Mouse (Mus musculus): ENCODE measurements around the gene Psmd5.
"Not testable (repeated sequence)": the region's sequence is repeated elsewhere in the genome, so short reads cannot be mapped to it uniquely, and the experiment has no call there.

Psmd5 gene

GRCm38 (mm10) chr2:34827591-34827990 lies 47.2 kb downstream of the Psmd5 start:
- no peak for DNase-seq (ENCODE audit: low spot score in 2 of 2)

DNA sequence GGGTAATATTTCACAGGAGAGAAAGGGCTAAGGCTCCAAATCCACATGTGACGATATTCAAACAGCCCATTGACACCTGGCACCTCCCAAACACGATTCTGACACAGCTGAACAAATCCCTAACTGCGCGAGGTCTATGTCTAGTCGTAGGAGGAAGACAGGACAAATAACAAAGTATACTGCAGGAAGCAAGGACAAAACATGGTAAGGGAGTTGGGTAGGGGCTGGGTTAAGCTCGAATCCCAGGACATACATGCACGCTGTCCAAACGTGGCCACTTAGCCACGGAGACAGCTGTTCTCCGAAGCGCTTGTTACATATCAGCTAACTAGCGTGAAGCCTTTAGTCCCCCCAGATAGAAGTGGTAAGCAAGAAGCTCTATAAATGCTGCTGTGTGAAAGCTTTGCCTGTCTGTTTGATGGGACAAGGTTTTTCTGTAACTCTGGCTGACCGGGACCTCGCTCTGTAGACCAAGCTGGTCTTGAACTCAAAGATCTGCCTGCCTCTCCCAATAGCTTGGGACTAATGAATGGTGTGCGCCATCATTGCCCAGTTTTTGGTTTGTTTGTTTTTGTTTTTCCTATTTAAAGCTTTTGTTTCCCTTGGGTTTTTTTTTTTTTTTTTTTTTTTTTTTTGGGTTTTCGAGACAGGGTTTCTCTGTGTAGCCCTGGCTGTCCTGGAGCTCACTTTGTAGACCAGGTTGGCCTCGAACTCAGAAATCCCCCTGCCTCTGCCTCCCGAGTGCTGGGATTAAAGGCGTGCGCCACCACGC lies 48.1 kb downstream of the Psmd5 start:
- DNase-seq (ENCODE audit: low spot score in 2 of 2) = peak in 1 of 2 experiments; percentile 67

DNA sequence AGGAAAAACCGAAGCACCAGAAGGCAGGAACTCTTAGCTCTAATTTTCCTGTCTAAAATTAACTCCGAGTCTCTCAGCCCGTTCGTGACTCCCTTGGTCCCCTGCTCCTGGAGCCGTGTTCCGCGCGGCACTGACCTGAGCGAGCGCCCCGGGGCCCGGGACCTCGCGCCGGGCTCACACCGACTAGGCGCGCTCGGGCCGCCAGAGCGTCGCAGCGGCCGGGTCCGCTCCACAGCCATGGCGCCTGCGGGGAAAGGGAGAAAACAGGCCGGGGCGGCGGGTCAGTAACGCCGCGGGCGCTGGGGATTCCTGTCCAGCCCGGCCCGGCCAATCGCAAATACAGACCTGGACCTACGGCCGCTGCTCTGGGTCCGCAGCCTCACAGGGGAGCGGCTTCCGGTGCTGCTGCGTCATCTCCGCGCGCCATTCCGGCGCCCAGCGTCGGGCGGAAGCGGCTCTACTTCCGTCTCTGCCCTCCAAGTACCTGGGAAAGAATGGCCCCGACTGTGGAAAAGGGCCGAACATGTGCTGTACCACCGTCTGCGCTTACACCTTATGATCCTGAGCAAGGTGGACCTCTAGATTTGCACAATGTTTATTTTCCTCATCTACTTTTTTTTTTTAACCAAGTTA lies 48.8 kb downstream of the Psmd5 start, which contains the start of gene Fbxw2:
Gene Fbxw2 (minus strand): TSS at position 485 of the 633 bp plus-strand sequence.
- DNase-seq (ENCODE audit: low spot score in 2 of 2) = peak; percentile 88 to 94

GRCm38 (mm10) chr2:34818492-34818891 lies 56.3 kb downstream of the Psmd5 start:
- no peak for DNase-seq (ENCODE audit: low spot score in 2 of 2)

DNA sequence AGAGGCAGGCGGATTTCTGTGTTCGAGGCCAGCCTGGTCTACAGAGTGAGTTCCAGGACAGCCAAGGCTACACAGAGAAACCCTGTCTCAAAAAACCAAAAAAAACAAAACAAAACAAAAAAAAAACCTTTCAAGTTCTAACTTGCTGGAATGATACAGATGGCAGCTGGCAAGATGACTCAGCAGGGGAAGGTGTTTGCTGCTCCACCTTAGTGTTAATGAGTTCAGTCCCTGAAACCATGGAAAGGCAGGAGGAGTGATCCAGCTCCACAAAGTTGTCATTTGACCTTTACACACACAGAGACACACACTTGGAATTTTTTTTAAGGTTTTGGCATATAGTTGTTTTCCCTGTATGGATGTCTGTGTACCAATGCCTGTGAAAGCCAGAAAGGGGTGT lies 58.9 kb downstream of the Psmd5 start:
- DNase-seq (ENCODE audit: low spot score in 2 of 2) = not testable (repeated sequence)

- DNase-seq (ENCODE audit: low spot score in 2 of 2) = no peak
Measured at GRCm38 (mm10) chr2:34812706-34813105, 62.1 kb downstream of the Psmd5 start.

- no peak for DNase-seq (ENCODE audit: low spot score in 2 of 2)
Measured at GRCm38 (mm10) chr2:34810775-34811174, 64.0 kb downstream of the Psmd5 start.

DNA sequence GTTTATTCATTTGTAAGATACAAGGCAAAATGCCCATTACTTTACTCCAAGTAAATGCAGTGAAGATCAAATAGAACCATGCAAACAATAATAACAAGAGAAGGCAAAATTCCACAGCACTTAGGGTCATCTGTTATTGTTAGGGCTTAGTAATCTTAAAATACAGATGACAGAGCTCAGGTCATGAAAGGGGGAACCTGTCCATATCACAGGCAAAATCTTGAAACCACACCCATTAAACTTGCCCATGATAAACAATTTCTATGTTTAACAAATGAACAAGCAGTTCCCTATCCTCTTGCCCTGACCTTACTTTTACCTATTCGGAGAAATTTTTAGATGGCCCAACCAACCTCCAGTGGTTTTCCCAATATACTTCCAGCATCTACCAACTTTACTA lies 65.2 kb downstream of the Psmd5 start:
- DNase-seq (ENCODE audit: low spot score in 2 of 2) = no peak

DNA sequence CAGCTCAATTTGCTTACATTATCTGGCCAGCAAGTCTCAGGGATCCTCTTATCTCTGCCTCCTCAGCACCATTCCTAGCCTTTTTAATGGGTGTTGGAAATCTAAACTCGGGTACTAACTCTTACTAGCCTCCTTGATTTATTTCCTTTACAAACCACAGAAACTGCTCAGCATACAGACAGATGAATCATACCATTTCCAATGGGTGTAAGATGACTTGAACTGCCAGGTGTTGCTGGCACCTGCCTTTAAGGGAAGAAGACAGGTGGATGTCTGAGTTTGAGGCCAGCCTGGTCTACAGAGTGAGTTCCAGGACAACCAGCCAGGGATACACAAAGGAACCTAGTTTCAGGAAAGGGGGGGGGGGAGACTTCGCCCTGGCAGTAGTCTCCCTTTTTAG lies 66.7 kb downstream of the Psmd5 start:
- DNase-seq (ENCODE audit: low spot score in 2 of 2) = no peak

DNA sequence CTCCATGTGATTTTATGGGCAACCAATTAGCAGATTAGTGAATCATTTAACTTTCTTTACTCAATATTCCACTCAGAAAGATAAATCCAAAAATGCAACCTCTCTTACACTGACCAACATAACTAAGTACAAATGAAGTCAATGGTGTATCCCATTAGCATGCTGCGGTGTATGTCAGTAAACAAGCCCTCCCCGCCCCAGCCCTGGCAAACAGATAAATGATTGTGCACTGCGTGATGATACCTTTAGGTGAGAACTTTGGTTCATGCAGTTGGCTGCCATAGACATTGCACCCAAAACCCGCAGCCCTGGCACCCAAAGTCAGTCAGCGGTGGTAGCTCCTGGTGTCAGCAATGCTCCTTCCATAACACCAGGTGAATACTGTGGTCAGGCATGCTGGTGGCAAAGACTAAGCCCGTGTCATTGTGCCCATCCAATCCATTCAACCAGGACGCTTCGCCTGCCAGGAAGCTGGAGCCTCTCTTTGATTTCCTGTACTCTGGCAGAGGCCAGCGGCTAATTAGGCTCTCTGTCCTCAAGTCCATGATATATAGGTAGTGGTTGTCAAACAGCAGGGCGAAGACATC lies 69.3 kb downstream of the Psmd5 start:
- no peak for DNase-seq (ENCODE audit: low spot score in 2 of 2)

GRCm38 (mm10) chr2:34804815-34805214 lies 70.0 kb downstream of the Psmd5 start:
- DNase-seq (ENCODE audit: low spot score in 2 of 2) = peak in 1 of 2 experiments; percentile 46

- DNase-seq (ENCODE audit: low spot score in 2 of 2) = no peak
Measured at GRCm38 (mm10) chr2:34804172-34804571, 70.6 kb downstream of the Psmd5 start.

GRCm38 (mm10) chr2:34803746-34804145 lies 71.0 kb downstream of the Psmd5 start:
- no peak for DNase-seq (ENCODE audit: low spot score in 2 of 2)

DNA sequence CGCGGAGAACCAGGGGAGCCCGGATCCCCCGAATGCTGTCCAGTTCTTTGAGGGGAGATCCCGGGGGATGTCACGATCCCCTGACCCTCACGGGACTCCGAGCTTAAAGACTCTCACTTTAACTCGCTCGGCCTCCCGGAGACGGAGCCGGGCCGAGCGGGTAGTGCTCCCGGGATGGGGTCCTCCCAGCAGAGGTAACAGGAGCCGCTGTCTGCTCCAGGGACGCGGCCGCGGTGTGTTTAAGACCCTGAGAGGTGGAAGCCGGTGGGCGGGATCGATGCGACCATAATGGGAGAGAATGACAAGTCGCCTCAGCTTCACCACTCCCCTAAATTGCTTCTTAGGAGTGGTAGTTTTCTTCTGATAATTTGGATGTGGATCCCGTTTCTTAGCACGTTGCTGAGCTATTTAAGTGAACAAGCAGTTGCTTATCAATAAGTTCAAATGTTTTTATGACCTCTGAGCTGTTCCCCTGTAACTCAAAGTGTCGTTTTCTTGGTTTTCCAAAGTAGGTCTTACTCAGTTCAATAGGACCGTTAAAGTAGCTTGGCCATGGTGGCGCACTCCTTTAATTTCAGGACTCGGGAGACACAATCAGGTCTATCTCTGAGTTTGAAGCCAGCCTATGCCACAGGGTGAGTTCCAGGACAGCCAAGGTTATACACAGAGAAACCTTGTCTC lies 72.1 kb downstream of the Psmd5 start:
- DNase-seq (ENCODE audit: low spot score in 2 of 2) = peak; percentile 42 to 70

GRCm38 (mm10) chr2:34801516-34802482 lies 73.0 kb downstream of the Psmd5 start:
- peak; percentile 95 to 96 for DNase-seq (ENCODE audit: low spot score in 2 of 2)

DNA sequence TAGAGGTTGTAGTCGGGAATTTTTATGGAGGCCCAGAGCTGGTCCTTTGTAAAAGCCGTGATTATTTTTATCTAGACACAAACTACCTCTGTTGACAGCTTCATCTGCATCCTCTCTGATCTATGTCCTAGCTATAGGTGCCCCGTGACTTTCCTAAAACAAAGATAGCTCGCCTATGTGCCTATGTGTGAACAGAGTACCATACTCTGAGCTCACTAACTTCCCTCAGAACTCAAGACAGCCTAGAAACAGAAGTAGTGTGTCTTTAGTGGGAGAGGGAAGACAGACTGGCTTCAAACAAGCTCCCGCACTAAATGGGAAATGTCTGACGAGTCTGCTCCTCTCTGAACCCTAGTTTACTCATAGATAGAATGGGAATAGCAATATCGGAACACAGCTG lies 74.4 kb downstream of the Psmd5 start:
- no peak for DNase-seq (ENCODE audit: low spot score in 2 of 2)

All from spleen, postnatal 4 days (tissue).